Mouse (Mus musculus): ENCODE measurements around the gene Arhgap15.

DNA sequence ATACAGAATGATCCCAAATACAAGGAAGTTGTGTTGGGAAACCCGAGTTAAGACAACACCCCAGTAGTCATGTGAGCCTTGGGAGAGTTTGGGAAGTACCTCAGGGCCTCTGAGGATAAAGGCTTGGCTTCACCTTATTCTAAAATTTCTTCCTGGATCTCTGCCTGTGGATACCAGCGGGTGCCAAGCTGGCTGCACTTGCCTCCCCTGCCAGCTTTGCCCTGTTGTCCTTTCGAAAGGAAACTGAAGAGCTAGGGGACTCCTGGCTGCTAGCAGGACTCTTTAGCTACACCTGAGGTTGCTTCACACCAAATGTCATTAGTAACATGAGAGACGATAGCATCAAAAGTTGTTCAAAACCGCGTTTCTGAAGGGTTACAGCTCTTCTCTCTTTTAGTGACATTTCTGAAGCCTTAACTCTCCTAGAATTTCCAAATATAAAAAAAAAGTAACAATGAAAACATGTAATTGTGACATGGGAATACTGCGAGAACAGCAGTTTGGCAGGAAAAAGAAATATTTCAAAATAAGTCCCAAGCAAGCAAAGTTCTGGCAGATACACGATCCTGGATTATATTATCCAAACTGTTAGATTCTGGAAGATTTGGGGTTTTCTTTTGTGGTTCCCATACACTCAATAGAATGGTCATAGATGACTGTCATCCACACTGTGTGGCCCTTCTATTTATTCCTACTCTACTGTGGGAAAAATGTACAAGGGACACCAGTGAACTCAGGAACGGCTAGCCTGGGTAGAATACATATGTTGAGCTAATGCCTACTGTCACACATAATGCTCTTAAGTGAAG lies 364.6 kb downstream of the Arhgap15 start:
- TF ChIP-seq CTCF (IDR thresholded peaks at IDR 0.05; ENCODE audit: low read depth, low read length), result no peak
- no peak for TF ChIP-seq POLR2A (IDR thresholded peaks at IDR 0.05; ENCODE audit: extremely low read depth, insufficient read depth, low read length)
